Mouse (Mus musculus) forebrain, embryonic 11.5 days (tissue): Measurements from ENCODE around the gene Rps2. TPM values are rescaled to one million over a fixed set of nuclear protein-coding genes. Genes with fewer than 3 reads are reported as not detected.
"Not testable (repeated sequence)": the region's sequence is repeated elsewhere in the genome, so short reads cannot be mapped to it uniquely, and the experiment has no call there.

Experiments
- ATAC-seq: fragments of 200-750 bp; cut with Nextera tagmentation; replicated peaks from 2 replicates; pipeline ENCODE4 v1.8.0; 2017; ENCODE audit warnings: moderate TSS enrichment; ENCODE audit not compliant: low FRiP score
- DNase-seq: peaks from one replicate; pipeline ENCODE4 v3.0.0-alpha.2; 2017; ENCODE audit warnings: low spot score
- H3K27ac ChIP-seq: fragments of 300-500 bp; sonication (generic); 2 replicates; pipeline ENCODE4 v1.5.1; 2014; ENCODE audit warnings: low read depth, low read length
- H3K27me3 ChIP-seq: fragments of 300-500 bp; sonication (generic); 2 replicates; pipeline ENCODE4 v1.6.1; 2014; ENCODE audit warnings: mild to moderate bottlenecking, low read length, mixed read lengths; ENCODE audit not compliant: control insufficient read depth, insufficient read depth
- H3K36me3 ChIP-seq: fragments of 300-500 bp; sonication (generic); 2 replicates; pipeline ENCODE4 v1.6.1; 2014; ENCODE audit warnings: mild to moderate bottlenecking, low read length, moderate library complexity, mixed read lengths; ENCODE audit not compliant: control insufficient read depth, insufficient read depth
- H3K4me1 ChIP-seq: fragments of 300-500 bp; sonication (generic); replicated peaks from 2 replicates; pipeline ENCODE4 v1.6.1; 2014; ENCODE audit warnings: low read length, mixed read lengths; ENCODE audit not compliant: control insufficient read depth, insufficient read depth
- H3K4me2 ChIP-seq: fragments of 300-500 bp; sonication (generic); 2 replicates; pipeline ENCODE4 v1.6.1; 2014; ENCODE audit warnings: low read depth, mild to moderate bottlenecking, low read length, moderate library complexity, mixed read lengths; ENCODE audit not compliant: severe bottlenecking
- H3K4me3 ChIP-seq: fragments of 300-500 bp; sonication (generic); 2 replicates; pipeline ENCODE4 v1.5.1; 2014; ENCODE audit warnings: low read depth, low read length
- H3K9ac ChIP-seq: fragments of 300-500 bp; sonication (generic); 2 replicates; pipeline ENCODE4 v1.6.1; 2014; ENCODE audit warnings: low read length
- H3K9me3 ChIP-seq: fragments of 300-500 bp; sonication (generic); 2 replicates; pipeline ENCODE4 v1.6.1; 2016; ENCODE audit warnings: low read length, mixed read lengths; ENCODE audit not compliant: control insufficient read depth
- WGBS: fragments of 180-500 bp; shearing (Covaris S2); extraction: QIAGEN DNeasy Blood & Tissue Kit; methylation state at CpG from one replicate; pipeline ENCODE4 v1.1.7; 2014; 5-methylcytosine and 5-hydroxymethylcytosine counted together
- polyA plus RNA-seq: library from polyadenylated mRNA; unstranded; fragments of >200 nt; fragmentation: Nextera tagmentation; extraction: Ambion mirVana; gene quantifications from 2 replicates; pipeline ENCODE4 v1.2.1, GENCODE M21; 2014

The Rps2 gene
- 1,407 and 1,469 TPM in 2 replicates for polyA plus RNA-seq

DNA sequence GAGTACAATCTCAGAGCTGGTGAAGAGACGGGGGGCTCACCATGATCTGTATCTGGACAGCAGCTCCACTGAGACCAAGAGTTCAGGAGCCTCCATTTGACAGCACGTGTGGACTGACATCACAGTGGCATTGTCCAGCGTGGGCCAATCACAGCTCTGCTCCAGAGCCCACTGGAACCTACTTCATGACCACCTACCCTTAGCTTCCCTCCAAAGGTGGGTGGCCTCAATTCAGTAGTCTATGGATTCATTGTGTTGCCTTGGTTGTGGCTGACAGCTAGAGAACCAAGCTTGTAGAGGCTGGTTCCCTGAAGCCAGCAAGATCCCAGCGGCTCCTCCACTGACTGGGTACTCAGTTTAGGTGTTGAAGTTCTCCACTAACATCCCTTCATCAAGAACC is at the start of gene Rps2, which contains the start of gene Rnf151:
Gene Rps2, plus strand, starts transcription at position 174 of the 400 bp plus-strand sequence.
Gene Rnf151, minus strand, starts transcription at position 121 of the 400 bp plus-strand sequence.
- H3K9ac ChIP-seq: no peak within 1 kb of the TSS
- H3K4me1 ChIP-seq: peaks cover 7% of the 10 kb centered on the region
- DNase-seq (no peak), ATAC-seq (no peak)
- WGBS: 84% methylated on average over 4 of the region's 4 CpGs
- H3K36me3 ChIP-seq: peaks cover 3% of the 10 kb centered on the region
- H3K9me3 ChIP-seq: no peaks in the 10 kb centered on the region
- H3K4me3 ChIP-seq: peak within 1 kb of the TSS; percentile 61
- no peak within 1 kb of the TSS; the same call in 1 of the 2 replicates for H3K27ac ChIP-seq
- H3K27me3 ChIP-seq: no peaks in the 10 kb centered on the region
- peak within 1 kb of the TSS; percentile 57 for H3K4me2 ChIP-seq

DNA sequence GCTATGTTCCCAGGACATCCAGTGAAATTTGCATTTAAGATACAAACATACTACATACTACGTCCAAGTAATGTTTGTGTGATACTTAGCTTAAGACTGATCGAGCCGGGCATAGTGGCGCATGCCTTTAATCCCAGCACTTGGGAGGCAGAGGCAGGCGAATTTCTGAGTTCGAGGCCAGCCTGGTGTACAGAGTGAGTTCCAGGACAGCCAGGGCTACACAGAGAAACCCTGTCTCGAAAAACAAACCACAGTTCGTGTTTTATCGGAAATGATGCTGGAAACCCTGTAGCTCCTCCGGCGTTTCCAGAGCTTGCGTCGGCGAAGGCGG is 48.7 kb upstream of the Rps2 start:
- peak overlapping the region; percentile 64 for H3K4me2 ChIP-seq
- 12% methylated on average over 15 of the region's 15 CpGs for WGBS
- H3K9ac ChIP-seq: peak overlapping the region; percentile 95
- H3K9me3 ChIP-seq, H3K27ac ChIP-seq, H3K36me3 ChIP-seq, H3K27me3 ChIP-seq, DNase-seq, ATAC-seq: not testable (repeated sequence)
- H3K4me1 ChIP-seq: peaks cover 13% of the 10 kb centered on the region
- peak overlapping the region; percentile 99 for H3K4me3 ChIP-seq

- peak; percentile 99 for ATAC-seq
- under 1% methylated on average over 80 of the region's 80 CpGs for WGBS
- peak within 1 kb of the TSS; percentile 95 for H3K9ac ChIP-seq
- no peaks in the 10 kb centered on the region for H3K9me3 ChIP-seq
- H3K4me1 ChIP-seq: peaks cover 13% of the 10 kb centered on the region
- H3K4me2 ChIP-seq: peak within 1 kb of the TSS; percentile 64
- H3K27me3 ChIP-seq: no peaks in the 10 kb centered on the region
- H3K27ac ChIP-seq: peak within 1 kb of the TSS; percentile 66
- peak within 1 kb of the TSS; percentile 99 for H3K4me3 ChIP-seq
- peak; percentile 96 for DNase-seq
- no peaks in the 10 kb centered on the region for H3K36me3 ChIP-seq
These were observed 48.2 kb upstream of the Rps2 start, which contains the start of gene Zfp598 for GRCm38 (mm10) chr17:24669545-24670245. TSS of gene Zfp598 (plus strand) at chr17:24669687.

DNA sequence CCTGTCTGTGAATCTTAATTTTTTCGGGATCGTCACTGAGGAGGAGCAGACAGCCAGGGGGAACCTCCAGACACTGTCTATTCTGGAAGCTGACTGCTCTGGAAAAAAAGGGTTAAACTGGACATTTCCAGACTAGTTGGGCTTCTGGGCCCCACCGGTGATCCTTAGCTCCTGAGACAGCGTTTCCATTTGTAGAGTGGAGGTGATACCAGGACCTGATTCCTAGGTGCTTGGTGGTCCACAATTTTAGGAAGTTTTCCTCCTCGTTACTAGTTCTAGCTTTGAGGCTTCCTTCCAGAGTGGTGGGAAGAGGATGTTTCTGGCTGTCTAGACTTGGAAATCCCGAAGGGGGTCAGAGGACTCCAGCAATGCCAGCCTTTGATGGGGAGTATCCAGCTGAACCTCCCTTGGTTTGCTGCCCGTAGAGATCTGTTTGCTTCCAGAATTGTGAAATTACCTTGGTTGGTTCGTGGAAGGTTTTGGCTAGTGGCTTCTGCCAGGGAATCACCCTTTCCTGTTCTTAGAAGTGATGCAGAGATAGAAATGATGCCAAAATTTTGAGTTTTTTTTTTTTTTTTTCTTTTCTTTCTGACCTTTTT is 47.6 kb upstream of the Rps2 start:
- peak overlapping the region; percentile 99 for H3K4me3 ChIP-seq
- H3K4me2 ChIP-seq: peak overlapping the region; percentile 64
- WGBS: 20% methylated on average over 8 of the region's 8 CpGs
- peaks cover 13% of the 10 kb centered on the region for H3K4me1 ChIP-seq
- no peaks in the 10 kb centered on the region for H3K27me3 ChIP-seq
- H3K9ac ChIP-seq: peak overlapping the region; percentile 95
- no peaks in the 10 kb centered on the region for H3K9me3 ChIP-seq
- no peaks in the 10 kb centered on the region for H3K36me3 ChIP-seq
- DNase-seq (no peak), ATAC-seq (no peak)
- H3K27ac ChIP-seq: peak overlapping the region; percentile 66; the same call in 1 of the 2 replicates

- Histone ChIP-seq H3K4me3 (no peak overlapping the region), H3K4me1 (peaks cover 13% of the 10 kb centered on the region), H3K27ac (no peak overlapping the region), H3K36me3 (no peaks in the 10 kb centered on the region), H3K9me3 (no peaks in the 10 kb centered on the region), H3K27me3 (no peaks in the 10 kb centered on the region), H3K4me2 (peak overlapping the region; percentile 64; the same call in 1 of the 2 replicates), H3K9ac (peak overlapping the region; percentile 14; the same call in 1 of the 2 replicates)
- WGBS: 80% methylated on average over 5 of the region's 5 CpGs
- DNase-seq (no peak), ATAC-seq (no peak)
These were observed 46.6 kb upstream of the Rps2 start for GRCm38 (mm10) chr17:24671346-24671745.

- H3K4me3 ChIP-seq: no peak overlapping the region
- H3K9me3 ChIP-seq: no peaks in the 10 kb centered on the region
- no peaks in the 10 kb centered on the region for H3K27me3 ChIP-seq
- 31% methylated on average over 5 of the region's 5 CpGs for WGBS
- ATAC-seq (no peak), DNase-seq (no peak)
- H3K27ac ChIP-seq: no peak overlapping the region
- peaks cover 13% of the 10 kb centered on the region for H3K4me1 ChIP-seq
- H3K36me3 ChIP-seq: no peaks in the 10 kb centered on the region; the same call in 1 of the 2 replicates
- 0 out of 2 replicates have a peak overlapping the region, but pooled peaks have one; percentile 8 for H3K4me2 ChIP-seq
- H3K9ac ChIP-seq: peak overlapping the region; percentile 17; the same call in 1 of the 2 replicates
These were observed 45.8 kb upstream of the Rps2 start for GRCm38 (mm10) chr17:24672141-24672540.

GRCm38 (mm10) chr17:24674277-24674676 is 43.6 kb upstream of the Rps2 start:
- H3K27me3 ChIP-seq: no peaks in the 10 kb centered on the region
- H3K9me3 ChIP-seq: no peaks in the 10 kb centered on the region
- no peak overlapping the region for H3K9ac ChIP-seq
- ATAC-seq: no peak
- H3K4me3 ChIP-seq: no peak overlapping the region
- H3K36me3 ChIP-seq: peaks cover 6% of the 10 kb centered on the region; the same call in 1 of the 2 replicates
- no peak overlapping the region for H3K27ac ChIP-seq
- DNase-seq: no peak
- H3K4me2 ChIP-seq: no peak overlapping the region
- 85% methylated on average over 7 of the region's 7 CpGs for WGBS
- H3K4me1 ChIP-seq: peaks cover 11% of the 10 kb centered on the region

DNA sequence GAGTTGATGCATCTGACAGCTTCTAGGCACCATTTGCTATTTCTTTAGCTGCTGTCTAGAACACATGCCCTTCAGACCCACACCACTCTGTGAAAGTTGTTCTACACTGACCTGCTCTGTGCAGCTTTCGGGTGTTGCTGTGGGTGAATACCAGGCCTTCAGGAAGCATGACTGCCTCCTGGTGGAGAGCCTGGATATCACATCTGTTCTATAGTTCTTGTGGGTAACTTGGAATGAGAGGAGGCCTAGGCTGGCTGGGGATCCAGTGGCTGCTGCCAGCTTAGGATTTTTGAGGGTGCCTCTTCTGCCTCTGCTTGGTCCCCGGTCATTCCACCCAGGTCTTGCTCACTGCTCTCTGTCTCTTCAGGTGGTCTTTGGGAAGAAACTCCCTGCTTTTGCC is 41.7 kb upstream of the Rps2 start:
- 0 out of 2 replicates have a peak, but pooled peaks have one; percentile 46 for ATAC-seq
- H3K4me1 ChIP-seq: peaks cover 3% of the 10 kb centered on the region
- no peaks in the 10 kb centered on the region for H3K9me3 ChIP-seq
- peak; percentile 80 for DNase-seq
- no peak overlapping the region for H3K4me2 ChIP-seq
- 54% methylated on average over 2 of the region's 2 CpGs for whole genome bisulfite sequencing
- peaks cover 13% of the 10 kb centered on the region; the same call in 1 of the 2 replicates for H3K36me3 ChIP-seq
- H3K27ac ChIP-seq: no peak overlapping the region
- no peaks in the 10 kb centered on the region for H3K27me3 ChIP-seq
- H3K4me3 ChIP-seq: no peak overlapping the region
- H3K9ac ChIP-seq: no peak overlapping the region
